Mouse (Mus musculus) embryonic facial prominence, embryonic 11.5 days (tissue): Measurements from ENCODE around the gene Heg1. TPM values are rescaled to one million over a fixed set of nuclear protein-coding genes. Genes with fewer than 3 reads are reported as not detected.

Experiments
- ATAC-seq: fragments of 200-750 bp; cut with Nextera tagmentation; replicated peaks from 2 replicates; pipeline ENCODE4 v1.8.0; 2017; ENCODE audit warnings: low read depth; ENCODE audit not compliant: insufficient number of reproducible peaks, low FRiP score, low TSS enrichment
- DNase-seq: peaks from one replicate; pipeline ENCODE4 v3.0.0-alpha.2; 2015; ENCODE audit warnings: low spot score
- H3K27ac ChIP-seq: fragments of 300-500 bp; sonication (generic); replicated peaks from 2 replicates; pipeline ENCODE4 v1.5.1; 2014; ENCODE audit warnings: mild to moderate bottlenecking, low read depth, low read length, control low read depth
- H3K27me3 ChIP-seq: fragments of 300-500 bp; sonication (generic); 2 replicates; pipeline ENCODE4 v1.6.1; 2014; ENCODE audit warnings: mild to moderate bottlenecking, low read length, moderate library complexity, mixed read lengths; ENCODE audit not compliant: control insufficient read depth, insufficient read depth
- H3K36me3 ChIP-seq: fragments of 300-500 bp; sonication (generic); replicated peaks from 2 replicates; pipeline ENCODE4 v1.6.1; 2014; ENCODE audit warnings: low read depth, mild to moderate bottlenecking, low read length, moderate library complexity, mixed read lengths; ENCODE audit not compliant: control insufficient read depth, insufficient read depth
- H3K4me1 ChIP-seq: fragments of 300-500 bp; sonication (generic); 2 replicates; pipeline ENCODE4 v1.6.1; 2014; ENCODE audit warnings: low read length, mixed read lengths; ENCODE audit not compliant: control insufficient read depth, insufficient read depth
- H3K4me2 ChIP-seq: fragments of 300-500 bp; sonication (generic); 2 replicates; pipeline ENCODE4 v1.6.1; 2014; ENCODE audit warnings: low read depth, mild to moderate bottlenecking, control low read depth, low read length, moderate library complexity
- H3K4me3 ChIP-seq: fragments of 300-500 bp; sonication (generic); 2 replicates; pipeline ENCODE4 v1.5.1; 2014; ENCODE audit warnings: low read depth, low read length, control low read depth
- H3K9ac ChIP-seq: fragments of 300-500 bp; sonication (generic); replicated peaks from 2 replicates; pipeline ENCODE4 v1.6.1; 2014; ENCODE audit warnings: mild to moderate bottlenecking, control low read depth, low read length
- H3K9me3 ChIP-seq: fragments of 300-500 bp; sonication (generic); replicated peaks from 2 replicates; pipeline ENCODE4 v1.6.1; 2016; ENCODE audit warnings: mild to moderate bottlenecking, low read length, inconsistent platforms, mixed read lengths; ENCODE audit not compliant: control insufficient read depth
- WGBS: fragments of 180-500 bp; shearing (Covaris S2); extraction: QIAGEN DNeasy Blood & Tissue Kit; methylation state at CpG from one replicate; pipeline ENCODE4 v1.1.7; 2014; 5-methylcytosine and 5-hydroxymethylcytosine counted together
- polyA plus RNA-seq: library from polyadenylated mRNA; unstranded; fragments of >200 nt; fragmentation: Nextera tagmentation; extraction: Ambion mirVana; gene quantifications from 2 replicates; pipeline ENCODE4 v1.2.1, GENCODE M21; 2014

Gene Heg1
- polyA plus RNA-seq, 1 experiment from 2014 or later: 12.4 TPM

DNA sequence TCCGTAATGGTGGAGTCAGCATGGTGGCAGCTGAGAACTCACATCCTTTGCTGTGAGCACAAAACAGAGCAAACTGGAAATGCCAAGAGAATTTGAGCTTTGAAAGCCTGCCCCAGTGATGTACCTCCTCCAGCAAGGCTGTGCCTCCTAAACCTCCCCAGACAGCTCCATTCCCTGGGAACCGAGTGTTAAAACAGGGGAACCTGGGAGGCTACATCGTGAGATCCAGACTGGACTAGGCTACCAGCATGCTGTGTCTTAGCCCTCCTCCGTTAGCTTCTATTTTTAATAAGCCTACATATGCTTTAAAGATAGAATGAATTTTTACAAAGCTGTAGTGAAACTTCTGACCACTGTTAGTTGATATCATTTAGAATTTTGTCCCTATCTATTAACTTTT, 17.7 kb downstream of the Heg1 start:
- Histone ChIP-seq H3K27me3 (no peaks in the 10 kb centered on the region), H3K4me2 (no peak overlapping the region), H3K4me1 (no peaks in the 10 kb centered on the region), H3K9ac (no peak overlapping the region), H3K27ac (no peak overlapping the region), H3K9me3 (no peaks in the 10 kb centered on the region), H3K36me3 (no peaks in the 10 kb centered on the region), H3K4me3 (no peak overlapping the region)
- WGBS: 90% methylated on average over 4 of the region's 4 CpGs
- no peak for DNase-seq
- no peak for ATAC-seq

- DNase-seq: no peak
- Histone ChIP-seq H3K4me1 (no peaks in the 10 kb centered on the region), H3K36me3 (no peaks in the 10 kb centered on the region), H3K9me3 (no peaks in the 10 kb centered on the region), H3K4me3 (no peak overlapping the region), H3K27me3 (no peaks in the 10 kb centered on the region), H3K4me2 (no peak overlapping the region), H3K27ac (no peak overlapping the region), H3K9ac (no peak overlapping the region)
- WGBS: 82% methylated on average over 9 of the region's 9 CpGs
- ATAC-seq: no peak
These were observed 20.1 kb downstream of the Heg1 start for GRCm38 (mm10) chr16:33704289-33704688.

DNA sequence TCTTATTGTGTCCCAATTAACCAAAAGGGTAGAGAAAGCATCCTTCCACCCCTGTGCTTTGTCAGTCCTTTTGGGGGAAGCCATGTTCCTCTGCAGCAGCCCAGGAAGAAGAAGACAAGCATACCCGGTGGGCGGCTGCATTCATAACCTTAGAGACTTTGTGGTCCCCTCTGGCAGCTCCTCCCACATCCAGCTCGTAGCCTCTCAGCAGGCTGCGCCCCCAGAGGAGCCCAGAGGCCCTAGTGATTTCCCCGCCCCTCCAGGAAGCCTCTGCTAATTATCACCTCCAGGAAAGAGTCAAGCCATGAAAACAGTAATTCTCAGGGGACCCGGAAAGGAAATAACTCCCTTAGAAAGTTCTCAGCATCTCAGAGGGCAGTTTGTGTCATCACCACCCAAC, 21.1 kb downstream of the Heg1 start:
- H3K4me2 ChIP-seq: no peak overlapping the region
- H3K4me3 ChIP-seq: no peak overlapping the region
- H3K4me1 ChIP-seq: no peaks in the 10 kb centered on the region
- no peaks in the 10 kb centered on the region for H3K9me3 ChIP-seq
- WGBS: 21% methylated on average over 6 of the region's 6 CpGs
- DNase-seq (peak; percentile 24), ATAC-seq (no peak)
- no peaks in the 10 kb centered on the region for H3K27me3 ChIP-seq
- H3K9ac ChIP-seq: no peak overlapping the region
- no peaks in the 10 kb centered on the region for H3K36me3 ChIP-seq
- H3K27ac ChIP-seq: no peak overlapping the region; the same call in 1 of the 2 replicates

GRCm38 (mm10) chr16:33706111-33706890, 22.1 kb downstream of the Heg1 start:
- H3K27ac ChIP-seq: no peak overlapping the region
- WGBS: 93% methylated on average over 14 of the region's 14 CpGs
- DNase-seq (no peak), ATAC-seq (no peak)
- H3K36me3 ChIP-seq: no peaks in the 10 kb centered on the region
- no peak overlapping the region for H3K4me2 ChIP-seq
- H3K4me3 ChIP-seq: no peak overlapping the region
- no peaks in the 10 kb centered on the region for H3K4me1 ChIP-seq
- no peaks in the 10 kb centered on the region for H3K27me3 ChIP-seq
- no peak overlapping the region for H3K9ac ChIP-seq
- H3K9me3 ChIP-seq: no peaks in the 10 kb centered on the region

DNA sequence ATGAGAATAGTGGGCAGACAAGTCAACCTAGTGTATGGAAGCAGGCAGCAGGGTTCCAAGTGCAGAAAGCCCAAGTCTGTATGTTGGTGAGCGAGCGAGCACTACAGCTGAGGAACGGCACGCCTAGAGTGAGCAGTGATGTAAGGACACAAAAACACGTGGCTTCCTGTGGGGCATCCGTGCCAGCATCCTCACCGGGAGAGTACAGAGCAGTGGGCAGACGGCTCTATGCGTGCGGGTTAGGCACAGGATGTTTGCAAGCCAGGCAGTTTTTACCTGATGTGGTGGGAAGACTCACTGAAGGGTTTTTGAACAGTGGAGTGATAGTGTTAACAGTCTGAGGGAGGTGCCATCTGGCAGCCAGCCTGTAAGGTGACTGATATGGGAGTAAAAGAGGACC, 23.9 kb downstream of the Heg1 start:
- 89% methylated on average over 10 of the region's 10 CpGs for WGBS
- Histone ChIP-seq H3K9ac (no peak overlapping the region), H3K4me1 (no peaks in the 10 kb centered on the region), H3K9me3 (no peaks in the 10 kb centered on the region), H3K27ac (no peak overlapping the region), H3K36me3 (no peaks in the 10 kb centered on the region), H3K27me3 (no peaks in the 10 kb centered on the region), H3K4me2 (no peak overlapping the region), H3K4me3 (no peak overlapping the region)
- no peak for ATAC-seq
- DNase-seq: no peak

GRCm38 (mm10) chr16:33708585-33709397, 24.6 kb downstream of the Heg1 start:
- no peak overlapping the region for H3K4me3 ChIP-seq
- no peaks in the 10 kb centered on the region for H3K9me3 ChIP-seq
- WGBS: 92% methylated on average over 12 of the region's 12 CpGs
- H3K4me2 ChIP-seq: no peak overlapping the region
- no peak overlapping the region for H3K9ac ChIP-seq
- no peaks in the 10 kb centered on the region for H3K36me3 ChIP-seq
- DNase-seq (no peak), ATAC-seq (no peak)
- H3K4me1 ChIP-seq: no peaks in the 10 kb centered on the region
- no peaks in the 10 kb centered on the region for H3K27me3 ChIP-seq
- no peak overlapping the region for H3K27ac ChIP-seq

DNA sequence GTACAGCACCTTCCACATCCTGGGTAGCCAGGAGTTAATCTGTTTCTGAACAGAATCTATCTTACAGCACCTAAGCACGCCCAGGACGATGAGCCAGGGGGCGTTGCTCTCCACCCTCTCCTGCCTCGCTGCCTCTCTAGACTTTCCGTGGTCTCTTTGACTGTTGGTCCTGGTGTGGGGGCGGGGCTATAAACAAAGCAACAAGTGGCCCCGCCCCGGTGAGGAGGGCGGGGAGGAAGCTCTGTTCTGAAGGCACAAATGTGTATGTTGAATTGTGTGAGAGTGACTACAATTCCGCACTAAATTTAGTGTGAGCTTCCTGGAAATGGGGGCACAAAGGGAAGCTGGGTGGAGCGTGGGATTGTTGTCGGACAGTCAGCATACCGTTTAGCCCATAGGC, 30.1 kb downstream of the Heg1 start:
- Histone ChIP-seq H3K27me3 (no peaks in the 10 kb centered on the region), H3K9me3 (no peaks in the 10 kb centered on the region), H3K4me3 (no peak overlapping the region), H3K9ac (0 out of 2 replicates have a peak overlapping the region, but pooled peaks have one; percentile 10), H3K27ac (no peak overlapping the region), H3K4me1 (no peaks in the 10 kb centered on the region), H3K36me3 (no peaks in the 10 kb centered on the region), H3K4me2 (no peak overlapping the region)
- 19% methylated on average over 13 of the region's 13 CpGs for WGBS
- ATAC-seq: no peak; the same call in 1 of the 2 replicates
- peak; percentile 72 for DNase-seq

GRCm38 (mm10) chr16:33723241-33723640, 39.1 kb downstream of the Heg1 start:
- no peak overlapping the region for H3K4me3 ChIP-seq
- no peaks in the 10 kb centered on the region for H3K9me3 ChIP-seq
- DNase-seq: no peak
- H3K9ac ChIP-seq: no peak overlapping the region
- H3K27ac ChIP-seq: no peak overlapping the region
- no peak for ATAC-seq
- no peaks in the 10 kb centered on the region for H3K4me1 ChIP-seq
- H3K4me2 ChIP-seq: no peak overlapping the region
- 96% methylated on average over 2 of the region's 2 CpGs for WGBS
- H3K27me3 ChIP-seq: no peaks in the 10 kb centered on the region
- peaks cover 3% of the 10 kb centered on the region for H3K36me3 ChIP-seq
